Mouse (Mus musculus) forebrain, postnatal 0 days (tissue): ENCODE measurements around the gene Eif2d. TPM values are rescaled to one million over a fixed set of nuclear protein-coding genes. Genes with fewer than 3 reads are reported as not detected.

ENCODE experiments used
- ATAC-seq: fragments of 200-750 bp; cut with Nextera tagmentation; 2 replicates; pipeline ENCODE4 v1.8.0; 2017; ENCODE audit warnings: mild to moderate bottlenecking, moderate library complexity
- DNase-seq: peaks from one replicate; pipeline ENCODE4 v3.0.0-alpha.2; 2015
- H3K27ac ChIP-seq: fragments of 300-500 bp; sonication (generic); 2 replicates; pipeline ENCODE4 v1.5.1; 2014; ENCODE audit warnings: low read depth, mild to moderate bottlenecking, antibody characterized with exemption, low read length, moderate library complexity, mixed read lengths
- H3K27me3 ChIP-seq: fragments of 300-500 bp; sonication (generic); 2 replicates; pipeline ENCODE4 v1.6.1; 2014; ENCODE audit warnings: mild to moderate bottlenecking, low read length, mixed read lengths; ENCODE audit not compliant: insufficient read depth
- H3K36me3 ChIP-seq: fragments of 300-500 bp; sonication (generic); 2 replicates; pipeline ENCODE4 v1.6.1; 2014; ENCODE audit warnings: mild to moderate bottlenecking, moderate library complexity; ENCODE audit not compliant: insufficient read depth
- H3K4me1 ChIP-seq: fragments of 300-500 bp; sonication (generic); 2 replicates; pipeline ENCODE4 v1.6.1; 2014; ENCODE audit warnings: antibody characterized with exemption; ENCODE audit not compliant: insufficient read depth
- H3K4me2 ChIP-seq: fragments of 300-500 bp; sonication (generic); 2 replicates; pipeline ENCODE4 v1.6.1; 2014; ENCODE audit warnings: low read depth, mild to moderate bottlenecking, moderate library complexity
- H3K4me3 ChIP-seq: fragments of 300-500 bp; sonication (generic); 2 replicates; pipeline ENCODE4 v1.5.1; 2014; ENCODE audit warnings: low read depth, low read length, mixed read lengths
- H3K9ac ChIP-seq: fragments of 300-500 bp; sonication (generic); 2 replicates; pipeline ENCODE4 v1.6.1; 2014; ENCODE audit warnings: mild to moderate bottlenecking
- H3K9me3 ChIP-seq: fragments of 300-500 bp; sonication (generic); 2 replicates; pipeline ENCODE4 v1.6.1; 2016; ENCODE audit warnings: low read length
- CTCF ChIP-seq: sonication (generic); IDR thresholded peaks from 2 replicates; pipeline ENCODE4 v1.5.1; 2016; ENCODE audit warnings: antibody characterized with exemption, control low read depth, low read depth
- WGBS: fragments of 180-500 bp; shearing (Covaris S2); extraction: QIAGEN DNeasy Blood & Tissue Kit; methylation state at CpG from one replicate; pipeline ENCODE4 v1.1.7; 2014; 5-methylcytosine and 5-hydroxymethylcytosine counted together
- polyA plus RNA-seq: library from polyadenylated mRNA; unstranded; fragments of >200 nt; fragmentation: Nextera tagmentation; extraction: Ambion mirVana; gene quantifications from 2 replicates; pipeline ENCODE4 v1.2.1, GENCODE M21; 2015
- total RNA-seq: library from RNA; depleted of rRNA; stranded (reverse); fragments of >200 nt; gene quantifications from 2 replicates; pipeline ENCODE4 v1.2.3, GENCODE M21; 2014; rRNA removed

Gene Eif2d
- total and polyA plus RNA-seq, 2 experiments from 2014 or later, result 41.6 to 49.3 TPM

- H3K4me2 ChIP-seq, result no peak overlapping the region
- no peak for TF ChIP-seq CTCF
- no peaks in the 10 kb centered on the region for H3K27me3 ChIP-seq
- no peak overlapping the region for H3K27ac ChIP-seq
- H3K4me1 ChIP-seq, result no peaks in the 10 kb centered on the region
- 78% methylated on average over 7 of the region's 7 CpGs for WGBS
- DNase-seq, result no peak
- no peak overlapping the region for H3K4me3 ChIP-seq
- no peaks in the 10 kb centered on the region for H3K36me3 ChIP-seq
- H3K9me3 ChIP-seq, result no peaks in the 10 kb centered on the region
- no peak overlapping the region for H3K9ac ChIP-seq
- ATAC-seq, result no peak
Measured at GRCm38 (mm10) chr1:131236077-131236476, 83.1 kb downstream of the Eif2d start.

Other genes starting within 250 kb of the Eif2d start
- not detected in 2 replicates for gene Il20, start 241.7 kb upstream of the Eif2d start, total RNA-seq
- gene Il20, start 241.7 kb upstream of the Eif2d start, polyA plus RNA-seq, result not detected in 2 replicates
- gene Il19, start 213.1 kb upstream of the Eif2d start, total RNA-seq, result not detected in 2 replicates
- gene Il19, start 213.1 kb upstream of the Eif2d start, polyA plus RNA-seq, result not detected in 2 replicates
- gene Il10, start 133.3 kb upstream of the Eif2d start, total RNA-seq, result 0.15 TPM in 1 of 2 replicates, not detected in the other
- gene Il10, start 133.3 kb upstream of the Eif2d start, polyA plus RNA-seq, result not detected in 2 replicates
- 47.9 and 57.3 TPM in 2 replicates for gene Mapkapk2, start 55.4 kb upstream of the Eif2d start, total RNA-seq
- 18.0 and 18.3 TPM in 2 replicates for gene Mapkapk2, start 55.4 kb upstream of the Eif2d start, polyA plus RNA-seq
- 14.3 and 16.9 TPM in 2 replicates for gene Dyrk3, start 14.8 kb upstream of the Eif2d start, total RNA-seq
- 17.7 and 19.1 TPM in 2 replicates for gene Dyrk3, start 14.8 kb upstream of the Eif2d start, polyA plus RNA-seq
- 2.2 and 6.7 TPM in 2 replicates for gene Rassf5, start 92.1 kb downstream of the Eif2d start, total RNA-seq
- gene Rassf5, start 92.1 kb downstream of the Eif2d start, polyA plus RNA-seq, result 1.6 and 2.7 TPM in 2 replicates
- 1.9 and 2.6 TPM in 2 replicates for gene Ikbke, start 126.4 kb downstream of the Eif2d start, total RNA-seq
- 0.65 and 0.73 TPM in 2 replicates for gene Ikbke, start 126.4 kb downstream of the Eif2d start, polyA plus RNA-seq